Mouse (Mus musculus): ENCODE data around the gene F8a. TPM values are rescaled to one million over a fixed set of nuclear protein-coding genes. Genes with fewer than 3 reads are reported as not detected.
A peak's percentile ranks its signal among the peaks of the same experiment; 100 is the strongest.
"Not testable (repeated sequence)": the region's sequence is repeated elsewhere in the genome, so short reads cannot be mapped to it uniquely, and the experiment has no call there.

Gene F8a
- 3.0 and 3.1 TPM in 2 replicates for polyA plus RNA-seq (2015; fragmentation: Nextera tagmentation; extraction: Ambion mirVana)

- peak within 1 kb of the TSS; percentile 67 for H3K9ac ChIP-seq (ENCODE audit: low read depth, low read length)
- no peaks in the 10 kb centered on the region for H3K27me3 ChIP-seq (ENCODE audit: control insufficient read depth, insufficient read depth, low read depth, low read length)
- WGBS (ENCODE audit: insufficient replicate concordance), result 20% methylated on average over 39 of the region's 39 CpGs
- H3K36me3 ChIP-seq (ENCODE audit: control insufficient read depth, insufficient read depth), result no peaks in the 10 kb centered on the region
- peak within 1 kb of the TSS; percentile 71 for H3K27ac ChIP-seq (ENCODE audit: low read length)
- ATAC-seq (ENCODE audit: low read depth), result peak; percentile 93
- H3K4me2 ChIP-seq (ENCODE audit: low read depth, low read length), result peak within 1 kb of the TSS; percentile 75
- H3K4me3 ChIP-seq (ENCODE audit: low read depth, low read length), result peak within 1 kb of the TSS; percentile 68
- no peaks in the 10 kb centered on the region for H3K9me3 ChIP-seq (replicated peaks; ENCODE audit: control insufficient read depth, low read length)
- no peaks in the 10 kb centered on the region; the same call in 1 of the 2 replicates for H3K4me1 ChIP-seq (ENCODE audit: control insufficient read depth, low read depth, low read length)
These were observed at the start of gene F8a for GRCm38 (mm10) chrX:73227914-73228605. Gene F8a, plus strand, starts transcription at chrX:73228291.

- H3K36me3 ChIP-seq (ENCODE audit: control insufficient read depth, insufficient read depth); H3K9me3 ChIP-seq (replicated peaks; ENCODE audit: control insufficient read depth, low read length); ATAC-seq (ENCODE audit: low read depth); H3K9ac ChIP-seq (ENCODE audit: low read depth, low read length); H3K27me3 ChIP-seq (ENCODE audit: control insufficient read depth, insufficient read depth, low read depth, low read length); H3K4me1 ChIP-seq (ENCODE audit: control insufficient read depth, low read depth, low read length); H3K4me3 ChIP-seq (ENCODE audit: low read depth, low read length); H3K4me2 ChIP-seq (ENCODE audit: low read depth, low read length); H3K27ac ChIP-seq (ENCODE audit: low read length): not testable (repeated sequence)
- 67% methylated on average over 11 of the region's 12 CpGs for WGBS (ENCODE audit: insufficient replicate concordance)
These were observed 36.2 kb upstream of the F8a start, which contains the start of gene Xlr3b for GRCm38 (mm10) chrX:73191934-73192333. Gene Xlr3b, plus strand, starts transcription at chrX:73192207.

GRCm38 (mm10) chrX:73213819-73214564 is 14.1 kb upstream of the F8a start, which contains the start of gene Xlr4b:
Gene Xlr4b, plus strand, starts transcription at chrX:73214333.
- H3K4me1 ChIP-seq (ENCODE audit: control insufficient read depth, low read depth, low read length); H3K27ac ChIP-seq (ENCODE audit: low read length); ATAC-seq (ENCODE audit: low read depth); H3K27me3 ChIP-seq (ENCODE audit: control insufficient read depth, insufficient read depth, low read depth, low read length); H3K9me3 ChIP-seq (replicated peaks; ENCODE audit: control insufficient read depth, low read length); H3K4me3 ChIP-seq (ENCODE audit: low read depth, low read length); H3K4me2 ChIP-seq (ENCODE audit: low read depth, low read length); H3K9ac ChIP-seq (ENCODE audit: low read depth, low read length); H3K36me3 ChIP-seq (ENCODE audit: control insufficient read depth, insufficient read depth): not testable (repeated sequence)
- WGBS (ENCODE audit: insufficient replicate concordance), result 54% methylated on average over 12 of the region's 19 CpGs

GRCm38 (mm10) chrX:73225365-73225764 is 2.7 kb upstream of the F8a start:
- Histone ChIP-seq H3K36me3 (ENCODE audit: control insufficient read depth, insufficient read depth) (no peaks in the 10 kb centered on the region), H3K4me1 (ENCODE audit: control insufficient read depth, low read depth, low read length) (no peaks in the 10 kb centered on the region; the same call in 1 of the 2 replicates), H3K4me3 (ENCODE audit: low read depth, low read length) (no peak overlapping the region), H3K27ac (ENCODE audit: low read length) (no peak overlapping the region), H3K27me3 (ENCODE audit: control insufficient read depth, insufficient read depth, low read depth, low read length) (no peaks in the 10 kb centered on the region), H3K9me3 (replicated peaks; ENCODE audit: control insufficient read depth, low read length) (no peaks in the 10 kb centered on the region), H3K4me2 (ENCODE audit: low read depth, low read length) (no peak overlapping the region), H3K9ac (ENCODE audit: low read depth, low read length) (no peak overlapping the region)
- 56% methylated on average over 1 of the region's 1 CpGs for WGBS (ENCODE audit: insufficient replicate concordance)
- no peak for ATAC-seq (ENCODE audit: low read depth)

GRCm38 (mm10) chrX:73228606-73229214 is 619 bp downstream of the F8a start:
- no peaks in the 10 kb centered on the region for H3K27me3 ChIP-seq (ENCODE audit: control insufficient read depth, insufficient read depth, low read depth, low read length)
- H3K4me2 ChIP-seq (ENCODE audit: low read depth, low read length), result peak overlapping the region; percentile 75
- peak; percentile 32 for ATAC-seq (ENCODE audit: low read depth)
- H3K4me1 ChIP-seq (ENCODE audit: control insufficient read depth, low read depth, low read length), result no peaks in the 10 kb centered on the region; the same call in 1 of the 2 replicates
- H3K9me3 ChIP-seq (replicated peaks; ENCODE audit: control insufficient read depth, low read length), result no peaks in the 10 kb centered on the region
- H3K27ac ChIP-seq (ENCODE audit: low read length), result no peak overlapping the region; the same call in 1 of the 2 replicates
- no peaks in the 10 kb centered on the region for H3K36me3 ChIP-seq (ENCODE audit: control insufficient read depth, insufficient read depth)
- peak overlapping the region; percentile 68 for H3K4me3 ChIP-seq (ENCODE audit: low read depth, low read length)
- H3K9ac ChIP-seq (ENCODE audit: low read depth, low read length), result peak overlapping the region; percentile 67
- 13% methylated on average over 51 of the region's 51 CpGs for WGBS (ENCODE audit: insufficient replicate concordance)

- Histone ChIP-seq H3K9me3 (replicated peaks; ENCODE audit: control insufficient read depth, low read length) (no peaks in the 10 kb centered on the region), H3K36me3 (ENCODE audit: control insufficient read depth, insufficient read depth) (no peaks in the 10 kb centered on the region), H3K9ac (ENCODE audit: low read depth, low read length) (no peak overlapping the region; the same call in 1 of the 2 replicates), H3K4me2 (ENCODE audit: low read depth, low read length) (peak overlapping the region; percentile 75), H3K4me1 (ENCODE audit: control insufficient read depth, low read depth, low read length) (no peaks in the 10 kb centered on the region; the same call in 1 of the 2 replicates), H3K27me3 (ENCODE audit: control insufficient read depth, insufficient read depth, low read depth, low read length) (no peaks in the 10 kb centered on the region), H3K4me3 (ENCODE audit: low read depth, low read length) (peak overlapping the region; percentile 68), H3K27ac (ENCODE audit: low read length) (no peak overlapping the region)
- no peak for ATAC-seq (ENCODE audit: low read depth)
- WGBS (ENCODE audit: insufficient replicate concordance), result 15% methylated on average over 3 of the region's 3 CpGs
These were observed 1.2 kb downstream of the F8a start for GRCm38 (mm10) chrX:73229288-73229687.

GRCm38 (mm10) chrX:73242821-73243325 is 14.8 kb downstream of the F8a start, which contains the start of gene Xlr4c:
Gene Xlr4c, minus strand, starts transcription at chrX:73243130.
- H3K4me3 ChIP-seq (ENCODE audit: low read depth, low read length); H3K9me3 ChIP-seq (replicated peaks; ENCODE audit: control insufficient read depth, low read length); H3K27me3 ChIP-seq (ENCODE audit: control insufficient read depth, insufficient read depth, low read depth, low read length); H3K4me2 ChIP-seq (ENCODE audit: low read depth, low read length); H3K27ac ChIP-seq (ENCODE audit: low read length); ATAC-seq (ENCODE audit: low read depth); H3K4me1 ChIP-seq (ENCODE audit: control insufficient read depth, low read depth, low read length); H3K9ac ChIP-seq (ENCODE audit: low read depth, low read length); H3K36me3 ChIP-seq (ENCODE audit: control insufficient read depth, insufficient read depth): not testable (repeated sequence)
- WGBS (ENCODE audit: insufficient replicate concordance), result 60% methylated on average over 11 of the region's 14 CpGs

- H3K27ac ChIP-seq (ENCODE audit: low read length); H3K9ac ChIP-seq (ENCODE audit: low read depth, low read length); H3K4me2 ChIP-seq (ENCODE audit: low read depth, low read length); H3K36me3 ChIP-seq (ENCODE audit: control insufficient read depth, insufficient read depth); H3K4me3 ChIP-seq (ENCODE audit: low read depth, low read length); H3K4me1 ChIP-seq (ENCODE audit: control insufficient read depth, low read depth, low read length); H3K27me3 ChIP-seq (ENCODE audit: control insufficient read depth, insufficient read depth, low read depth, low read length); H3K9me3 ChIP-seq (replicated peaks; ENCODE audit: control insufficient read depth, low read length); ATAC-seq (ENCODE audit: low read depth): not testable (repeated sequence)
- 69% methylated on average over 1 of the region's 2 CpGs for WGBS (ENCODE audit: insufficient replicate concordance)
These were observed 34.3 kb downstream of the F8a start for GRCm38 (mm10) chrX:73262428-73262827.
